Mouse (Mus musculus): ENCODE data around the gene Nthl1. TPM values are rescaled to one million over a fixed set of nuclear protein-coding genes. Genes with fewer than 3 reads are reported as not detected.

The Nthl1 gene
- polyA plus RNA-seq, 1 experiment from 2014 or later = 8.2 TPM

GRCm38 (mm10) chr17:24645916-24646315, 13.4 kb downstream of the Nthl1 start:
- no peak for ATAC-seq (ENCODE audit: low FRiP score)
- peak overlapping the region; percentile 71; the same call in 1 of the 2 replicates for H3K27ac ChIP-seq

GRCm38 (mm10) chr17:24646381-24646780, 13.9 kb downstream of the Nthl1 start:
- no peak overlapping the region for H3K4me3 ChIP-seq
- peaks cover 35% of the 10 kb centered on the region for H3K4me1 ChIP-seq (replicated peaks)
- WGBS = 87% methylated on average over 4 of the region's 4 CpGs
- H3K27me3 ChIP-seq = peaks cover 38% of the 10 kb centered on the region
- no peak overlapping the region for H3K4me2 ChIP-seq
- no peak for ATAC-seq (ENCODE audit: low FRiP score)
- no peaks in the 10 kb centered on the region for H3K9me3 ChIP-seq
- no peak overlapping the region for H3K9ac ChIP-seq
- H3K27ac ChIP-seq = no peak overlapping the region
- H3K36me3 ChIP-seq = no peaks in the 10 kb centered on the region

More at GRCm38 (mm10) chr17:24645916-24646315, 13.4 kb downstream of the Nthl1 start:
- Histone ChIP-seq H3K9me3 (no peaks in the 10 kb centered on the region), H3K27me3 (peaks cover 34% of the 10 kb centered on the region), H3K4me1 (replicated peaks) (peaks cover 35% of the 10 kb centered on the region), H3K4me2 (no peak overlapping the region), H3K9ac (no peak overlapping the region), H3K36me3 (0 out of 2 replicates have a peak, but pooled peaks cover under 1% of the 10 kb centered on the region), H3K4me3 (no peak overlapping the region)
- 88% methylated on average over 3 of the region's 3 CpGs for WGBS

- 80% methylated on average over 11 of the region's 11 CpGs for WGBS
- ATAC-seq (ENCODE audit: low FRiP score) = no peak
- no peak overlapping the region for H3K4me2 ChIP-seq
- no peaks in the 10 kb centered on the region for H3K9me3 ChIP-seq
- no peaks in the 10 kb centered on the region for H3K36me3 ChIP-seq
- H3K4me1 ChIP-seq (replicated peaks) = peaks cover 35% of the 10 kb centered on the region
- 0 out of 2 replicates have a peak overlapping the region, but pooled peaks have one; percentile 14 for H3K27ac ChIP-seq
- peaks cover 49% of the 10 kb centered on the region for H3K27me3 ChIP-seq
- no peak overlapping the region for H3K4me3 ChIP-seq
- 0 out of 2 replicates have a peak overlapping the region, but pooled peaks have one; percentile 0 for H3K9ac ChIP-seq
Observed at GRCm38 (mm10) chr17:24647493-24647892, 15.0 kb downstream of the Nthl1 start.

GRCm38 (mm10) chr17:24648731-24649377, 16.4 kb downstream of the Nthl1 start:
- peak overlapping the region; percentile 90; the same call in 1 of the 2 replicates for H3K9ac ChIP-seq

GRCm38 (mm10) chr17:24649581-24650069, 17.1 kb downstream of the Nthl1 start:
- ATAC-seq (ENCODE audit: low FRiP score) = peak; percentile 64
- peak overlapping the region; percentile 96 for H3K4me2 ChIP-seq
- H3K36me3 ChIP-seq = no peaks in the 10 kb centered on the region
- H3K27ac ChIP-seq = peak overlapping the region; percentile 60; the same call in 1 of the 2 replicates
- H3K27me3 ChIP-seq = peaks cover 60% of the 10 kb centered on the region
- H3K4me3 ChIP-seq = peak overlapping the region; percentile 72
- peaks cover 30% of the 10 kb centered on the region for H3K4me1 ChIP-seq (replicated peaks)
- H3K9me3 ChIP-seq = no peaks in the 10 kb centered on the region
- peak overlapping the region; percentile 90 for H3K9ac ChIP-seq
- WGBS = under 1% methylated on average over 35 of the region's 35 CpGs

More at GRCm38 (mm10) chr17:24648731-24649377, 16.4 kb downstream of the Nthl1 start:
- H3K27ac ChIP-seq = peak overlapping the region; percentile 15; the same call in 1 of the 2 replicates
- peak overlapping the region; percentile 72 for H3K4me3 ChIP-seq
- H3K9me3 ChIP-seq = no peaks in the 10 kb centered on the region
- peak overlapping the region; percentile 96 for H3K4me2 ChIP-seq
- WGBS = 72% methylated on average over 10 of the region's 10 CpGs
- ATAC-seq (ENCODE audit: low FRiP score) = no peak
- peaks cover 57% of the 10 kb centered on the region for H3K27me3 ChIP-seq
- H3K36me3 ChIP-seq = no peaks in the 10 kb centered on the region
- peaks cover 37% of the 10 kb centered on the region for H3K4me1 ChIP-seq (replicated peaks)

GRCm38 (mm10) chr17:24650070-24650616, 17.7 kb downstream of the Nthl1 start, which contains the start of gene Slc9a3r2:
Gene Slc9a3r2, minus strand, starts transcription at chr17:24650327.
- WGBS = 2% methylated on average over 40 of the region's 41 CpGs
- Histone ChIP-seq H3K36me3 (no peaks in the 10 kb centered on the region), H3K27ac (peak within 1 kb of the TSS; percentile 60; the same call in 1 of the 2 replicates), H3K27me3 (peaks cover 65% of the 10 kb centered on the region), H3K9me3 (no peaks in the 10 kb centered on the region), H3K9ac (peak within 1 kb of the TSS; percentile 90), H3K4me2 (peak within 1 kb of the TSS; percentile 96), H3K4me3 (peak within 1 kb of the TSS; percentile 72), H3K4me1 (replicated peaks) (peaks cover 28% of the 10 kb centered on the region)
- peak; percentile 64 for ATAC-seq (ENCODE audit: low FRiP score)

- Histone ChIP-seq H3K36me3 (no peaks in the 10 kb centered on the region), H3K9ac (peak overlapping the region; percentile 90; the same call in 1 of the 2 replicates), H3K27ac (no peak overlapping the region), H3K4me1 (replicated peaks) (peaks cover 28% of the 10 kb centered on the region), H3K9me3 (no peaks in the 10 kb centered on the region), H3K27me3 (peaks cover 67% of the 10 kb centered on the region), H3K4me3 (peak overlapping the region; percentile 72; the same call in 1 of the 2 replicates), H3K4me2 (peak overlapping the region; percentile 96)
- no peak for ATAC-seq (ENCODE audit: low FRiP score)
- WGBS = 84% methylated on average over 4 of the region's 4 CpGs
Observed at GRCm38 (mm10) chr17:24650766-24651165, 18.3 kb downstream of the Nthl1 start.

GRCm38 (mm10) chr17:24651835-24652234, 19.4 kb downstream of the Nthl1 start:
- Histone ChIP-seq H3K36me3 (no peaks in the 10 kb centered on the region), H3K27me3 (peaks cover 78% of the 10 kb centered on the region), H3K9me3 (no peaks in the 10 kb centered on the region), H3K4me1 (replicated peaks) (peaks cover 28% of the 10 kb centered on the region), H3K4me2 (no peak overlapping the region), H3K27ac (no peak overlapping the region), H3K9ac (no peak overlapping the region), H3K4me3 (no peak overlapping the region)
- WGBS = 71% methylated on average over 3 of the region's 3 CpGs
- no peak for ATAC-seq (ENCODE audit: low FRiP score)

- H3K27me3 ChIP-seq = peaks cover 83% of the 10 kb centered on the region
- H3K9me3 ChIP-seq = no peaks in the 10 kb centered on the region
- peak overlapping the region; percentile 18; the same call in 1 of the 2 replicates for H3K4me3 ChIP-seq
- no peaks in the 10 kb centered on the region for H3K36me3 ChIP-seq
- WGBS = 7% methylated on average over 19 of the region's 19 CpGs
- ATAC-seq (ENCODE audit: low FRiP score) = no peak
- H3K27ac ChIP-seq = no peak overlapping the region
- peak overlapping the region; percentile 51 for H3K4me2 ChIP-seq
- no peak overlapping the region for H3K9ac ChIP-seq
- H3K4me1 ChIP-seq (replicated peaks) = peaks cover 31% of the 10 kb centered on the region
Observed at GRCm38 (mm10) chr17:24653967-24654710, 21.7 kb downstream of the Nthl1 start.

GRCm38 (mm10) chr17:24654969-24655368, 22.5 kb downstream of the Nthl1 start:
- Histone ChIP-seq H3K4me1 (replicated peaks) (peaks cover 23% of the 10 kb centered on the region), H3K27me3 (peaks cover 83% of the 10 kb centered on the region), H3K9me3 (no peaks in the 10 kb centered on the region), H3K4me3 (no peak overlapping the region), H3K9ac (no peak overlapping the region), H3K4me2 (no peak overlapping the region), H3K36me3 (no peaks in the 10 kb centered on the region), H3K27ac (no peak overlapping the region)
- WGBS = 81% methylated on average over 4 of the region's 4 CpGs
- no peak for ATAC-seq (ENCODE audit: low FRiP score)

- H3K36me3 ChIP-seq = no peaks in the 10 kb centered on the region
- peak within 1 kb of the TSS; percentile 59 for H3K4me2 ChIP-seq
- H3K4me3 ChIP-seq = peak within 1 kb of the TSS; percentile 35
- H3K27me3 ChIP-seq = peaks cover 74% of the 10 kb centered on the region
- 2% methylated on average over 47 of the region's 47 CpGs for WGBS
- peak within 1 kb of the TSS; percentile 66 for H3K9ac ChIP-seq
- no peak within 1 kb of the TSS for H3K27ac ChIP-seq
- peaks cover 16% of the 10 kb centered on the region for H3K4me1 ChIP-seq (replicated peaks)
- ATAC-seq (ENCODE audit: low FRiP score) = peak; percentile 47; the same call in 1 of the 2 replicates
- no peaks in the 10 kb centered on the region for H3K9me3 ChIP-seq
Observed at GRCm38 (mm10) chr17:24658017-24658758, 25.7 kb downstream of the Nthl1 start, which contains the start of gene Npw. Gene Npw, minus strand, starts transcription at chr17:24658457.

Measured in hindbrain, embryonic 13.5 days (tissue).